Mouse (Mus musculus) G1E (cell line): ENCODE results near the gene Isyna1.

Source experiments
- CTCF ChIP-seq: IDR thresholded peaks from 2 replicates; pipeline ENCODE4 v1.5.1; 2012; ENCODE audit warnings: low read depth, low read length, inconsistent platforms, mixed read lengths
- GATA1 ChIP-seq: IDR thresholded peaks from 2 replicates; pipeline ENCODE4 v1.6.1; 2012; ENCODE audit warnings: borderline replicate concordance, low read length, inconsistent platforms, mixed read lengths
- GATA2 ChIP-seq: IDR thresholded peaks from 2 replicates; pipeline ENCODE4 v1.6.1; 2012; ENCODE audit warnings: low read depth, low read length, inconsistent platforms, borderline replicate concordance
- POLR2AphosphoS5 ChIP-seq: IDR thresholded peaks from 2 replicates; pipeline ENCODE4 v1.6.1; 2012; ENCODE audit warnings: low read depth, low read length, inconsistent platforms; ENCODE audit not compliant: insufficient replicate concordance
- TAL1 ChIP-seq: conservative IDR thresholded peaks from 2 replicates; pipeline ENCODE4 v1.6.1; 2012; ENCODE audit warnings: low read depth, low read length, inconsistent platforms, mixed read lengths

DNA sequence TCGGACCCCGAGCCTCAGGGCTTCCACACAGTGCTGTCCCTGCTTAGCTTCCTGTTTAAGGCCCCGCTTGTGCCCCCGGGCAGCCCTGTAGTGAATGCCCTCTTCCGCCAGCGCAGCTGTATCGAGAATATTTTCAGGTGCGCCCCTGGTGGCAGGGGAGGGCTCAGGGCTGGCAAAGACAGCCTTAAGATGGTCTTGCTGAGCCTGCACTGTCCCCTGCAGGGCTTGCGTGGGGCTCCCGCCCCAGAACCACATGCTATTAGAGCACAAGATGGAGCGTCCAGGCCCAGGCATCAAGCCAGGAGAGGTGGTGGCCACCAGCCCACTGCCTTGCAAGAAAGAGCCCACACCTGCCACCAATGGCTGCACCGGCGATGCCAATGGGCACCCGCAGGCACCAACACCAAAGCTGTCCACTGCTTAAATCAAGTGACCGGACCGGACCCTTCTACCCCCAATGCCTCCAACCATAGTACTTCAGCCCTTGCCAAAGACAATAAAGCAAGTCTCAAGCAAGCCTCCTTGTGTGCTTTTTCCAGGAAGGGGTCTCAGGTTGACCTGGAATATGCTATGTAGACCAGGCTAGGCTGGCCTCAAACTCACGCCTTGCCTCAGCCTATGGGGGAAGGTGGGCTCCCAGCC, 2.7 kb downstream of the Isyna1 start:
- no peak for TF ChIP-seq CTCF
- TF ChIP-seq GATA1: no peak
- no peak for TF ChIP-seq POLR2AphosphoS5
- no peak for TF ChIP-seq TAL1
- TF ChIP-seq GATA2: no peak
